Mouse (Mus musculus) limb, embryonic 12.5 days (tissue): ENCODE measurements around the gene Rnf180. TPM values are rescaled to one million over a fixed set of nuclear protein-coding genes. Genes with fewer than 3 reads are reported as not detected.
A peak's percentile ranks its signal among the peaks of the same experiment; 100 is the strongest.

Experiments used
- ATAC-seq: fragments of 200-750 bp; cut with Nextera tagmentation; 2 replicates; pipeline ENCODE4 v1.8.0; 2017; ENCODE audit warnings: low read depth, moderate TSS enrichment; ENCODE audit not compliant: insufficient number of reproducible peaks, insufficient read depth, low FRiP score, low TSS enrichment
- H3K27ac ChIP-seq: fragments of 300-500 bp; sonication (generic); 2 replicates; pipeline ENCODE4 v1.5.1; 2016; ENCODE audit warnings: mild to moderate bottlenecking, moderate library complexity
- H3K27me3 ChIP-seq: fragments of 300-500 bp; sonication (generic); 2 replicates; pipeline ENCODE4 v1.6.1; 2016; ENCODE audit warnings: mild to moderate bottlenecking, moderate library complexity
- H3K36me3 ChIP-seq: fragments of 300-500 bp; sonication (generic); 2 replicates; pipeline ENCODE4 v1.6.1; 2016; ENCODE audit warnings: mild to moderate bottlenecking, moderate library complexity
- H3K4me1 ChIP-seq: fragments of 300-500 bp; sonication (generic); replicated peaks from 2 replicates; pipeline ENCODE4 v1.6.1; 2016
- H3K4me2 ChIP-seq: fragments of 300-500 bp; sonication (generic); 2 replicates; pipeline ENCODE4 v1.6.1; 2016; ENCODE audit warnings: mild to moderate bottlenecking, moderate library complexity
- H3K4me3 ChIP-seq: fragments of 300-500 bp; sonication (generic); replicated peaks from 2 replicates; pipeline ENCODE4 v1.5.1; 2016; ENCODE audit warnings: mild to moderate bottlenecking
- H3K9ac ChIP-seq: fragments of 300-500 bp; sonication (generic); replicated peaks from 2 replicates; pipeline ENCODE4 v1.6.1; 2016; ENCODE audit warnings: mild to moderate bottlenecking, moderate library complexity
- H3K9me3 ChIP-seq: fragments of 300-500 bp; sonication (generic); 2 replicates; pipeline ENCODE4 v1.6.1; 2016; ENCODE audit warnings: mild to moderate bottlenecking, moderate library complexity
- WGBS: fragments of 180-500 bp; shearing (Covaris S2); methylation state at CpG from one replicate; pipeline ENCODE4 v1.1.7; 2016; 5-methylcytosine and 5-hydroxymethylcytosine counted together
- polyA plus RNA-seq: library from polyadenylated mRNA; unstranded; fragments of >200 nt; fragmentation: Nextera tagmentation; extraction: Ambion mirVana; gene quantifications from 2 replicates; pipeline ENCODE4 v1.2.1, GENCODE M21; 2016

Gene Rnf180
- polyA plus RNA-seq, 1 experiment from 2014 or later: 10.5 TPM

- peaks cover 18% of the 10 kb centered on the region for H3K4me1 ChIP-seq
- WGBS: under 1% methylated on average over 80 of the region's 91 CpGs
- H3K27me3 ChIP-seq: no peaks in the 10 kb centered on the region
These were observed 591 bp downstream of the Rnf180 start for GRCm38 (mm10) chr13:105293781-105294667.

GRCm38 (mm10) chr13:105291816-105292215 lies 2.8 kb downstream of the Rnf180 start:
- WGBS: 32% methylated on average over 4 of the region's 4 CpGs
- H3K9me3 ChIP-seq: no peaks in the 10 kb centered on the region
- H3K4me1 ChIP-seq: peaks cover 18% of the 10 kb centered on the region
- H3K27ac ChIP-seq: no peak overlapping the region
- ATAC-seq: peak; percentile 13; the same call in 1 of the 2 replicates
- no peak overlapping the region for H3K9ac ChIP-seq
- H3K4me3 ChIP-seq: no peak overlapping the region
- H3K36me3 ChIP-seq: no peaks in the 10 kb centered on the region
- no peaks in the 10 kb centered on the region for H3K27me3 ChIP-seq
- H3K4me2 ChIP-seq: peak overlapping the region; percentile 11; the same call in 1 of the 2 replicates

More at GRCm38 (mm10) chr13:105293781-105294667, 591 bp downstream of the Rnf180 start:
- Histone ChIP-seq H3K27ac (peak overlapping the region; percentile 56), H3K4me3 (peak overlapping the region; percentile 78), H3K9me3 (no peaks in the 10 kb centered on the region), H3K36me3 (no peaks in the 10 kb centered on the region), H3K4me2 (peak overlapping the region; percentile 74), H3K9ac (peak overlapping the region; percentile 88)
- ATAC-seq: peak; percentile 89

- Histone ChIP-seq H3K27me3 (no peaks in the 10 kb centered on the region), H3K36me3 (no peaks in the 10 kb centered on the region), H3K4me3 (no peak overlapping the region), H3K4me1 (peaks cover 18% of the 10 kb centered on the region), H3K9me3 (no peaks in the 10 kb centered on the region), H3K9ac (no peak overlapping the region), H3K27ac (no peak overlapping the region), H3K4me2 (no peak overlapping the region)
- no peak for ATAC-seq
- 86% methylated on average over 2 of the region's 2 CpGs for WGBS
These were observed 4.0 kb downstream of the Rnf180 start for GRCm38 (mm10) chr13:105290594-105290993.

GRCm38 (mm10) chr13:105290021-105290420 lies 4.6 kb downstream of the Rnf180 start:
- WGBS: 89% methylated on average over 5 of the region's 5 CpGs

GRCm38 (mm10) chr13:105279397-105280018 lies 15.1 kb downstream of the Rnf180 start:
- Histone ChIP-seq H3K27ac (no peak overlapping the region), H3K9me3 (no peaks in the 10 kb centered on the region), H3K9ac (no peak overlapping the region), H3K4me3 (no peak overlapping the region), H3K4me2 (no peak overlapping the region), H3K4me1 (no peaks in the 10 kb centered on the region), H3K27me3 (no peaks in the 10 kb centered on the region), H3K36me3 (no peaks in the 10 kb centered on the region)
- ATAC-seq: no peak
- WGBS: 78% methylated on average over 8 of the region's 8 CpGs

More at GRCm38 (mm10) chr13:105290021-105290420, 4.6 kb downstream of the Rnf180 start:
- H3K36me3 ChIP-seq: no peaks in the 10 kb centered on the region
- peaks cover 18% of the 10 kb centered on the region for H3K4me1 ChIP-seq
- no peak for ATAC-seq
- H3K27me3 ChIP-seq: no peaks in the 10 kb centered on the region
- H3K4me2 ChIP-seq: no peak overlapping the region
- no peaks in the 10 kb centered on the region for H3K9me3 ChIP-seq
- no peak overlapping the region for H3K4me3 ChIP-seq
- H3K27ac ChIP-seq: no peak overlapping the region
- H3K9ac ChIP-seq: no peak overlapping the region

- H3K4me3 ChIP-seq: no peak overlapping the region
- no peak overlapping the region for H3K4me2 ChIP-seq
- H3K36me3 ChIP-seq: peaks cover 8% of the 10 kb centered on the region; the same call in 1 of the 2 replicates
- H3K4me1 ChIP-seq: no peaks in the 10 kb centered on the region
- ATAC-seq: no peak
- WGBS: 92% methylated on average over 8 of the region's 8 CpGs
- H3K27me3 ChIP-seq: no peaks in the 10 kb centered on the region
- H3K9ac ChIP-seq: no peak overlapping the region
- H3K27ac ChIP-seq: no peak overlapping the region
- H3K9me3 ChIP-seq: peaks cover 14% of the 10 kb centered on the region
These were observed 24.1 kb downstream of the Rnf180 start for GRCm38 (mm10) chr13:105270394-105271094.

GRCm38 (mm10) chr13:105267464-105267863 lies 27.2 kb downstream of the Rnf180 start:
- Histone ChIP-seq H3K36me3 (peaks cover 3% of the 10 kb centered on the region; the same call in 1 of the 2 replicates), H3K4me1 (no peaks in the 10 kb centered on the region), H3K27me3 (no peaks in the 10 kb centered on the region), H3K4me2 (no peak overlapping the region), H3K9me3 (peaks cover 3% of the 10 kb centered on the region), H3K4me3 (no peak overlapping the region), H3K27ac (no peak overlapping the region), H3K9ac (no peak overlapping the region)
- 86% methylated on average over 6 of the region's 6 CpGs for WGBS
- ATAC-seq: no peak

- ATAC-seq: no peak
- Histone ChIP-seq H3K4me3 (no peak overlapping the region), H3K27ac (no peak overlapping the region), H3K36me3 (no peaks in the 10 kb centered on the region), H3K4me2 (no peak overlapping the region), H3K4me1 (no peaks in the 10 kb centered on the region), H3K9me3 (no peaks in the 10 kb centered on the region), H3K27me3 (no peaks in the 10 kb centered on the region), H3K9ac (no peak overlapping the region)
- WGBS: 71% methylated on average over 3 of the region's 3 CpGs
These were observed 27.9 kb downstream of the Rnf180 start for GRCm38 (mm10) chr13:105266746-105267145.

- no peak overlapping the region for H3K4me2 ChIP-seq
- no peak overlapping the region for H3K9ac ChIP-seq
- ATAC-seq: no peak
- H3K27me3 ChIP-seq: no peaks in the 10 kb centered on the region
- WGBS: 75% methylated on average over 4 of the region's 4 CpGs
- no peaks in the 10 kb centered on the region for H3K36me3 ChIP-seq
- H3K4me1 ChIP-seq: no peaks in the 10 kb centered on the region
- 0 out of 2 replicates have a peak, but pooled peaks cover 4% of the 10 kb centered on the region for H3K9me3 ChIP-seq
- no peak overlapping the region for H3K27ac ChIP-seq
- no peak overlapping the region for H3K4me3 ChIP-seq
These were observed 37.7 kb downstream of the Rnf180 start for GRCm38 (mm10) chr13:105256757-105257433.

GRCm38 (mm10) chr13:105250767-105251166 lies 43.8 kb downstream of the Rnf180 start:
- H3K9me3 ChIP-seq: no peaks in the 10 kb centered on the region
- no peak overlapping the region for H3K27ac ChIP-seq
- H3K27me3 ChIP-seq: no peaks in the 10 kb centered on the region
- no peaks in the 10 kb centered on the region for H3K4me1 ChIP-seq
- no peaks in the 10 kb centered on the region; the same call in 1 of the 2 replicates for H3K36me3 ChIP-seq
- 85% methylated on average over 4 of the region's 4 CpGs for WGBS
- no peak for ATAC-seq
- no peak overlapping the region for H3K4me2 ChIP-seq
- H3K4me3 ChIP-seq: no peak overlapping the region
- no peak overlapping the region for H3K9ac ChIP-seq
